Mouse (Mus musculus) midbrain, embryonic 11.5 days (tissue): ENCODE measurements around the gene Kiss1. TPM values are rescaled to one million over a fixed set of nuclear protein-coding genes. Genes with fewer than 3 reads are reported as not detected.

Experiments used
- ATAC-seq: fragments of 200-750 bp; cut with Nextera tagmentation; 2 replicates; pipeline ENCODE4 v1.8.0; 2017; ENCODE audit warnings: moderate TSS enrichment, moderate library complexity; ENCODE audit not compliant: low FRiP score
- DNase-seq: peaks from one replicate; pipeline ENCODE4 v3.0.0; 2015; ENCODE audit warnings: low spot score; ENCODE audit errors: missing footprints
- H3K27ac ChIP-seq: fragments of 300-500 bp; sonication (generic); 2 replicates; pipeline ENCODE4 v1.5.1; 2014; ENCODE audit warnings: low read depth, low read length
- H3K27me3 ChIP-seq: fragments of 300-500 bp; sonication (generic); 2 replicates; pipeline ENCODE4 v1.6.1; 2014; ENCODE audit warnings: mild to moderate bottlenecking, low read length, moderate library complexity, mixed read lengths; ENCODE audit not compliant: control insufficient read depth, insufficient read depth
- H3K36me3 ChIP-seq: fragments of 300-500 bp; sonication (generic); 2 replicates; pipeline ENCODE4 v1.6.1; 2014; ENCODE audit warnings: mild to moderate bottlenecking, low read length, moderate library complexity, mixed read lengths; ENCODE audit not compliant: control insufficient read depth, insufficient read depth
- H3K4me1 ChIP-seq: fragments of 300-500 bp; sonication (generic); 2 replicates; pipeline ENCODE4 v1.6.1; 2014; ENCODE audit warnings: low read length; ENCODE audit not compliant: control insufficient read depth, insufficient read depth
- H3K4me2 ChIP-seq: fragments of 300-500 bp; sonication (generic); 2 replicates; pipeline ENCODE4 v1.6.1; 2014; ENCODE audit warnings: mild to moderate bottlenecking, moderate library complexity
- H3K4me3 ChIP-seq: fragments of 300-500 bp; sonication (generic); 2 replicates; pipeline ENCODE4 v1.5.1; 2014; ENCODE audit warnings: low read depth, low read length
- H3K9ac ChIP-seq: fragments of 300-500 bp; sonication (generic); 2 replicates; pipeline ENCODE4 v1.6.1; 2014; ENCODE audit warnings: low read length
- H3K9me3 ChIP-seq: fragments of 300-500 bp; sonication (generic); 2 replicates; pipeline ENCODE4 v1.6.1; 2016; ENCODE audit warnings: low read length; ENCODE audit not compliant: control insufficient read depth
- WGBS: fragments of 180-500 bp; shearing (Covaris S2); extraction: QIAGEN DNeasy Blood & Tissue Kit; methylation state at CpG from one replicate; pipeline ENCODE4 v1.1.7; 2014; 5-methylcytosine and 5-hydroxymethylcytosine counted together
- polyA plus RNA-seq: library from polyadenylated mRNA; unstranded; fragments of >200 nt; fragmentation: Nextera tagmentation; extraction: Ambion mirVana; gene quantifications from 2 replicates; pipeline ENCODE4 v1.2.1, GENCODE M21; 2014

The Kiss1 gene
- polyA plus RNA-seq, 1 experiment from 2014 or later = not detected

GRCm38 (mm10) chr1:133362103-133362502 lies 40.4 kb downstream of the Kiss1 start:
- H3K27ac ChIP-seq = no peak overlapping the region
- no peak overlapping the region for H3K4me2 ChIP-seq
- peaks cover 11% of the 10 kb centered on the region for H3K4me1 ChIP-seq
- H3K27me3 ChIP-seq = peaks cover 30% of the 10 kb centered on the region
- WGBS = 93% methylated on average over 5 of the region's 5 CpGs
- ATAC-seq = no peak
- H3K36me3 ChIP-seq = no peaks in the 10 kb centered on the region
- no peak overlapping the region for H3K4me3 ChIP-seq
- no peak for DNase-seq
- H3K9ac ChIP-seq = no peak overlapping the region
- no peaks in the 10 kb centered on the region for H3K9me3 ChIP-seq

DNA sequence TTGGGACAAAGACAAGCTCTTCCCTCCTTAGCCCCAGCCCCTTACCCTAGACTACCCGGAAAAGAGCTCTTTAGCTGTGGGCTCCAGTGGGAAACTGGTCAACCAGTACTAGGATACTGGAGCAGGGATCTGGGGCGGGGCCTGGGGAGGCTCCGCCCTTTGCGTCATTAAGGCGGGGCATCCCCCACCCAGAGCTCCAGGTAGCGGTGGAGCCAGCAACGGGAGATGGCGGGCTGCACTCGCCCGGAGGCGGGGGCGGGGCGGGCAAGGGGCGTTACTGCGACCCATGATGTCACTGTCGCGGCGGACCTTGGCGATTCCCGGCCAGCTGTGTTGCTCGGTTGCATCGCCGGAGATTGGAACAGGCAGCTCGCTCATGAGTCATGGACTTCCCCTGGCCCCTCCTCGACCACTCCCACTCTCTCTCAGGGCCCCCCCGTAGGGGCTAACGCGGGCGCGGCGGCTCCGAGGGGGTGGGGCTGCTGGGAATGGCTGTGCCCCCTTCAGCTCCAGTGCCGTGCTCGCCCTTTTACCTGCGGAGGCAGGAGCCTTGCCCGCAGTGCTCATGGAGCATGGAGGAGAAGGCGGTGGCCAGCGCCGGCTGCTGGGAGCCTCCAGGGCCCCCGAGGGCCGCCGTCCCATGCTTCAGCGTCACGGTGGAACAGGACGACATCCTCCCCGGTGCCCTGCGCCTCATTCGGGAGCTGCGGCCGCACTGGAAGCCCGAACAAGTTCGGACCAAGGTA lies 41.8 kb downstream of the Kiss1 start, which contains the start of gene Etnk2:
Etnk2 (plus strand) TSS at position 297 of the 746 bp plus-strand sequence.
- ATAC-seq (peak; percentile 85), DNase-seq (peak; percentile 99)
- H3K4me2 ChIP-seq = peak within 1 kb of the TSS; percentile 88
- no peak within 1 kb of the TSS for H3K27ac ChIP-seq
- H3K9ac ChIP-seq = peak within 1 kb of the TSS; percentile 60
- WGBS = under 1% methylated on average over 49 of the region's 52 CpGs
- H3K4me3 ChIP-seq = peak within 1 kb of the TSS; percentile 55
- H3K27me3 ChIP-seq = peaks cover 30% of the 10 kb centered on the region
- H3K9me3 ChIP-seq = no peaks in the 10 kb centered on the region
- H3K4me1 ChIP-seq = peaks cover 22% of the 10 kb centered on the region
- H3K36me3 ChIP-seq = no peaks in the 10 kb centered on the region

DNA sequence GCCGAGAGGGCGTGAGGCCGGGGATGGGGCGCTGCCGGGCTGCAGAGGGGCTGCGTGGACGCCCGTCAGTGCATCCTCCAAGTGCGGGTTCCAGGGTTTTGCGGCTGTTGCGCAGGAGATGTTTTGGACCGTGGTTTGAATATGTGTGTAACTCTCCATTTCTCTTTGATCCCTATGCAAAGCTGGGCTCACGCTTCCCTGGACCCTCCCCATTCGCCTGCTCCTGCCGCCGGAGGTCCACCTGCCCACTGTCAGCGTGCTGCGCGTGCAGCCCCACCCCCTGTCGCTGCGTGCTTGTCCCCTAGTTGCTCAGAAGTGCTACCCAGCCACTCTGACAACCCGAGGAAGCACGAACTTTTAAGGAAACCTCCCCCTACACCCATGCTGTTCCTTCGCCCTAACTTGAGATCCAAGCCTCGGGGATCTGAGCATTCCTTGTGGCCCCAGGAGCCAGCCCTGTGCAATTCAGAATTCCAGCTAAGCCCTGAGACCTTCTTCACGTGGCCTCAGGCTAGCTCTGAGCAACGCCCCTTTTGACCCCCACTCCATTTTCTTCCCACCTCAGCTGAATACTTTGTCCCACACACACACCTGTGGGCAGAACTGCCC lies 42.5 kb downstream of the Kiss1 start:
- Histone ChIP-seq H3K27ac (no peak overlapping the region), H3K4me3 (peak overlapping the region; percentile 55), H3K27me3 (peaks cover 30% of the 10 kb centered on the region), H3K9ac (peak overlapping the region; percentile 60), H3K4me1 (peaks cover 22% of the 10 kb centered on the region), H3K4me2 (peak overlapping the region; percentile 88), H3K36me3 (no peaks in the 10 kb centered on the region), H3K9me3 (no peaks in the 10 kb centered on the region)
- DNase-seq (no peak), ATAC-seq (peak; percentile 23)
- WGBS = 1% methylated on average over 27 of the region's 27 CpGs

DNA sequence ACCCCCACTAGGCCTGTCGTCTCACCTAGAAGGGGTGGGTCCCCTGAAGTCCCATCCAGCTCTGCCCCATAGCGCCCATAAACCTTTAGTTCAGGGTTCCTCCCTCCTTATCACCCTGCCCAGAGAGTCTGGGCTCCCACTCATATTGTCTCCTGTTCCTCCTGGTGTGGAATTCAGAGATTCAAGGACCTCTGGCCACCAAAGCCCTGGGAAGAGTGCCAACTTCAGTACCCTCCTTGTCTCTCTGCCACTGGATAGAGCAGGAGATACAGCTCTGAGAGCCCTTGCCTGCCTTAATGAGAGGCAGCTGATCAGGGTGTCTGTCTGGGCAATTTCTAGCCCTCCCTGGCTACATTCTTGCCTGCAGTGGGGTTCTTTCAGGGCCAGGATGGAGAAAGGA lies 43.2 kb downstream of the Kiss1 start:
- H3K27me3 ChIP-seq = peaks cover 30% of the 10 kb centered on the region
- H3K4me2 ChIP-seq = no peak overlapping the region
- H3K9me3 ChIP-seq = no peaks in the 10 kb centered on the region
- DNase-seq (no peak), ATAC-seq (no peak)
- 35% methylated on average over 2 of the region's 2 CpGs for WGBS
- H3K4me1 ChIP-seq = peaks cover 22% of the 10 kb centered on the region
- no peak overlapping the region for H3K9ac ChIP-seq
- H3K4me3 ChIP-seq = no peak overlapping the region
- H3K36me3 ChIP-seq = no peaks in the 10 kb centered on the region
- no peak overlapping the region for H3K27ac ChIP-seq

GRCm38 (mm10) chr1:133366951-133367605 lies 45.4 kb downstream of the Kiss1 start:
- H3K9me3 ChIP-seq = no peaks in the 10 kb centered on the region
- ATAC-seq = no peak
- H3K4me2 ChIP-seq = no peak overlapping the region
- no peak overlapping the region for H3K27ac ChIP-seq
- no peak overlapping the region for H3K4me3 ChIP-seq
- no peak for DNase-seq
- WGBS = 54% methylated on average over 10 of the region's 10 CpGs
- H3K9ac ChIP-seq = no peak overlapping the region
- no peaks in the 10 kb centered on the region for H3K36me3 ChIP-seq
- H3K27me3 ChIP-seq = peaks cover 30% of the 10 kb centered on the region
- H3K4me1 ChIP-seq = peaks cover 22% of the 10 kb centered on the region

GRCm38 (mm10) chr1:133367606-133368488 lies 46.2 kb downstream of the Kiss1 start:
- ATAC-seq (no peak), DNase-seq (no peak)
- no peak overlapping the region for H3K9ac ChIP-seq
- H3K4me3 ChIP-seq = no peak overlapping the region
- WGBS = 8% methylated on average over 11 of the region's 11 CpGs
- H3K27ac ChIP-seq = no peak overlapping the region
- no peaks in the 10 kb centered on the region for H3K9me3 ChIP-seq
- H3K4me2 ChIP-seq = no peak overlapping the region
- H3K36me3 ChIP-seq = no peaks in the 10 kb centered on the region
- peaks cover 30% of the 10 kb centered on the region for H3K27me3 ChIP-seq
- H3K4me1 ChIP-seq = peaks cover 25% of the 10 kb centered on the region

DNA sequence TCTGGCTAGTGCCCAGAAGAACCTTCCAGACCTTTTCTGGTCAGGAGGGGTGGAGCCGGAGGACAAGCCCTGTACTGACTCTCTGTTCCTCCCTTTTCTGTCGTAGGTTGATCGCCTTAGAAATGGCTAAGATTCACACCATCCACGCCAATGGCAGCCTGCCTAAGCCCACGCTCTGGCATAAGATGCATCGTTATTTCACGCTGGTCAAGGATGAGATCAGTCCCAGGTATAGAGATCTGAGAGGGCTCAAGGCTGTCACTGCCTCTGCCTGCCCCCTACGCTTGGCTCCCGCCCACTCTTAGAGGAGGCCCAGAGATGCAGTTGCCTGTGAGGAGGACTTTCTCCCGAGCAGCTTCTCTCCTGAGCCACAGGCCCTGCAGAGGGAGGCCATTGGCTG lies 47.0 kb downstream of the Kiss1 start:
- no peak overlapping the region for H3K4me3 ChIP-seq
- H3K4me1 ChIP-seq = peaks cover 24% of the 10 kb centered on the region
- no peak overlapping the region for H3K27ac ChIP-seq
- ATAC-seq (no peak), DNase-seq (no peak)
- H3K4me2 ChIP-seq = no peak overlapping the region
- H3K27me3 ChIP-seq = peaks cover 28% of the 10 kb centered on the region
- H3K9ac ChIP-seq = no peak overlapping the region
- H3K9me3 ChIP-seq = no peaks in the 10 kb centered on the region
- H3K36me3 ChIP-seq = no peaks in the 10 kb centered on the region
- WGBS = 60% methylated on average over 10 of the region's 10 CpGs

DNA sequence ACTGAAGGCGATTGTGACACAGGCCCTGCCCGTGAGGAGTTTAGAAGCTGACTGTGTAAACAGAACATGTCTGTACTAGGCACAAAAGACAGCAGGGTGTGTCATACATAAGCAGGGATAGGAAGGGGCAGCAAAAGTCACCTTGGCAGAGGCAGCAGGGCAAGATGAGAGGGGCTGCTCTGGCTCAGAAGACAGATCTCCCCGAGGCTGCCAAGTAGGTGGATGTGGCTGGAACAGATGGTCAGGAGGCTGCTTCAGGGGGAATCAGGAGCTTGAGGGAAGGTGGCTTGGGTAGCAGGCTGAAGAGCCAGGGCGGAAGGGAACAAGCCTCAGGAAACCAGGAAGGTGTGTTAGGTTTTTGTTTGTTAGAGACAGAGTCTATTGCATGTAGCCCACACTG lies 48.7 kb downstream of the Kiss1 start:
- Histone ChIP-seq H3K4me3 (no peak overlapping the region), H3K9me3 (no peaks in the 10 kb centered on the region), H3K9ac (no peak overlapping the region), H3K36me3 (no peaks in the 10 kb centered on the region), H3K4me2 (no peak overlapping the region), H3K4me1 (peaks cover 18% of the 10 kb centered on the region), H3K27ac (no peak overlapping the region), H3K27me3 (peaks cover 11% of the 10 kb centered on the region)
- 83% methylated on average over 4 of the region's 4 CpGs for WGBS
- ATAC-seq (no peak), DNase-seq (no peak)
